Mouse (Mus musculus) limb, embryonic 10.5 days (tissue): ENCODE results near the gene Gm20379. TPM values are rescaled to one million over a fixed set of nuclear protein-coding genes. Genes with fewer than 3 reads are reported as not detected.

Experiments used
- DNase-seq: peaks from one replicate; pipeline ENCODE4 v3.0.0-alpha.2; 2017; ENCODE audit warnings: low spot score
- H3K27ac ChIP-seq: fragments of 300-500 bp; sonication (generic); 2 replicates; pipeline ENCODE4 v1.5.1; 2016; ENCODE audit warnings: mild to moderate bottlenecking
- H3K27me3 ChIP-seq: fragments of 300-500 bp; sonication (generic); 2 replicates; pipeline ENCODE4 v1.6.1; 2016; ENCODE audit warnings: low read depth, mild to moderate bottlenecking; ENCODE audit not compliant: poor library complexity, severe bottlenecking
- H3K36me3 ChIP-seq: fragments of 300-500 bp; sonication (generic); 2 replicates; pipeline ENCODE4 v1.6.1; 2016; ENCODE audit warnings: mild to moderate bottlenecking, moderate library complexity
- H3K4me1 ChIP-seq: fragments of 300-500 bp; sonication (generic); 2 replicates; pipeline ENCODE4 v1.6.1; 2016
- H3K4me3 ChIP-seq: fragments of 300-500 bp; sonication (generic); 2 replicates; pipeline ENCODE4 v1.5.1; 2016; ENCODE audit warnings: mild to moderate bottlenecking, moderate library complexity
- H3K9me3 ChIP-seq: fragments of 300-500 bp; sonication (generic); replicated peaks from 2 replicates; pipeline ENCODE4 v1.6.1; 2016; ENCODE audit warnings: mild to moderate bottlenecking
- WGBS: fragments of 180-500 bp; shearing (Covaris S2); methylation state at CpG from one replicate; pipeline ENCODE4 v1.1.7; 2016; 5-methylcytosine and 5-hydroxymethylcytosine counted together
- polyA plus RNA-seq: library from polyadenylated mRNA; unstranded; fragments of >200 nt; fragmentation: Nextera tagmentation; extraction: Ambion mirVana; gene quantifications from 2 replicates; pipeline ENCODE4 v1.2.1, GENCODE M21; 2016

The Gm20379 gene
- polyA plus RNA-seq = 0.98 and 1.4 TPM in 2 replicates

GRCm38 (mm10) chr13:92305680-92306079, at the start of gene Gm20379:
TSS of gene Gm20379 (plus strand) at chr13:92305980.
- WGBS = 97% methylated on average over 11 of the region's 11 CpGs

GRCm38 (mm10) chr13:92261329-92261728, 44.5 kb upstream of the Gm20379 start:
- Histone ChIP-seq H3K4me3 (no peak overlapping the region), H3K36me3 (peaks cover 36% of the 10 kb centered on the region), H3K4me1 (no peaks in the 10 kb centered on the region), H3K9me3 (no peaks in the 10 kb centered on the region), H3K27ac (no peak overlapping the region), H3K27me3 (no peaks in the 10 kb centered on the region)
- 85% methylated on average over 5 of the region's 5 CpGs for WGBS
- DNase-seq = no peak

More at GRCm38 (mm10) chr13:92305680-92306079, at the start of gene Gm20379:
- no peaks in the 10 kb centered on the region for H3K27me3 ChIP-seq
- H3K4me3 ChIP-seq = no peak within 1 kb of the TSS
- no peak within 1 kb of the TSS for H3K27ac ChIP-seq
- H3K9me3 ChIP-seq = no peaks in the 10 kb centered on the region
- no peak for DNase-seq
- H3K36me3 ChIP-seq = peaks cover 47% of the 10 kb centered on the region
- H3K4me1 ChIP-seq = peaks cover 29% of the 10 kb centered on the region

GRCm38 (mm10) chr13:92263566-92263965, 42.2 kb upstream of the Gm20379 start:
- Histone ChIP-seq H3K27me3 (no peaks in the 10 kb centered on the region), H3K9me3 (no peaks in the 10 kb centered on the region), H3K36me3 (peaks cover 41% of the 10 kb centered on the region), H3K27ac (no peak overlapping the region), H3K4me1 (no peaks in the 10 kb centered on the region), H3K4me3 (no peak overlapping the region)
- no peak for DNase-seq
- 96% methylated on average over 6 of the region's 6 CpGs for WGBS

- WGBS = 83% methylated on average over 3 of the region's 3 CpGs
- Histone ChIP-seq H3K27me3 (no peaks in the 10 kb centered on the region), H3K9me3 (no peaks in the 10 kb centered on the region), H3K4me1 (no peaks in the 10 kb centered on the region), H3K27ac (no peak overlapping the region), H3K4me3 (no peak overlapping the region), H3K36me3 (peaks cover 27% of the 10 kb centered on the region)
- DNase-seq = no peak
These were observed 38.7 kb upstream of the Gm20379 start for GRCm38 (mm10) chr13:92267076-92267475.

- Histone ChIP-seq H3K4me3 (no peak overlapping the region), H3K4me1 (peaks cover 5% of the 10 kb centered on the region; the same call in 1 of the 2 replicates), H3K27ac (no peak overlapping the region), H3K36me3 (peaks cover 18% of the 10 kb centered on the region), H3K27me3 (no peaks in the 10 kb centered on the region), H3K9me3 (no peaks in the 10 kb centered on the region)
- 86% methylated on average over 14 of the region's 14 CpGs for WGBS
- no peak for DNase-seq
These were observed 31.2 kb upstream of the Gm20379 start for GRCm38 (mm10) chr13:92274274-92275198.

- peaks cover 5% of the 10 kb centered on the region; the same call in 1 of the 2 replicates for H3K4me1 ChIP-seq
- DNase-seq = no peak
- no peak overlapping the region for H3K4me3 ChIP-seq
- H3K36me3 ChIP-seq = peaks cover 18% of the 10 kb centered on the region
- no peaks in the 10 kb centered on the region for H3K9me3 ChIP-seq
- 79% methylated on average over 9 of the region's 9 CpGs for WGBS
- H3K27ac ChIP-seq = no peak overlapping the region
- H3K27me3 ChIP-seq = no peaks in the 10 kb centered on the region
These were observed 30.5 kb upstream of the Gm20379 start for GRCm38 (mm10) chr13:92275292-92275691.

- H3K4me1 ChIP-seq = peaks cover 5% of the 10 kb centered on the region; the same call in 1 of the 2 replicates
- no peak for DNase-seq
- no peak overlapping the region for H3K4me3 ChIP-seq
- no peak overlapping the region for H3K27ac ChIP-seq
- H3K27me3 ChIP-seq = no peaks in the 10 kb centered on the region
- H3K36me3 ChIP-seq = peaks cover 25% of the 10 kb centered on the region
- H3K9me3 ChIP-seq = no peaks in the 10 kb centered on the region
- 100% methylated on average over 2 of the region's 2 CpGs for WGBS
These were observed 28.8 kb upstream of the Gm20379 start for GRCm38 (mm10) chr13:92277027-92277426.

- no peaks in the 10 kb centered on the region for H3K27me3 ChIP-seq
- peaks cover 55% of the 10 kb centered on the region for H3K36me3 ChIP-seq
- H3K4me1 ChIP-seq = peaks cover 14% of the 10 kb centered on the region
- peak overlapping the region; percentile 12; the same call in 1 of the 2 replicates for H3K27ac ChIP-seq
- H3K9me3 ChIP-seq = no peaks in the 10 kb centered on the region
- no peak overlapping the region for H3K4me3 ChIP-seq
- DNase-seq = peak; percentile 34
- 45% methylated on average over 4 of the region's 4 CpGs for WGBS
These were observed 14.2 kb upstream of the Gm20379 start for GRCm38 (mm10) chr13:92291605-92292004.

GRCm38 (mm10) chr13:92293883-92294282, 11.9 kb upstream of the Gm20379 start:
- Histone ChIP-seq H3K27me3 (no peaks in the 10 kb centered on the region), H3K27ac (no peak overlapping the region), H3K4me1 (peaks cover 14% of the 10 kb centered on the region), H3K4me3 (no peak overlapping the region), H3K36me3 (peaks cover 65% of the 10 kb centered on the region), H3K9me3 (no peaks in the 10 kb centered on the region)
- DNase-seq = no peak
- 91% methylated on average over 5 of the region's 5 CpGs for WGBS

- DNase-seq = no peak
- peaks cover 45% of the 10 kb centered on the region for H3K36me3 ChIP-seq
- peaks cover 25% of the 10 kb centered on the region for H3K4me1 ChIP-seq
- no peaks in the 10 kb centered on the region for H3K9me3 ChIP-seq
- no peaks in the 10 kb centered on the region for H3K27me3 ChIP-seq
- WGBS = 96% methylated on average over 4 of the region's 4 CpGs
- H3K4me3 ChIP-seq = no peak overlapping the region
- H3K27ac ChIP-seq = no peak overlapping the region
These were observed 9.3 kb upstream of the Gm20379 start for GRCm38 (mm10) chr13:92296490-92296889.

GRCm38 (mm10) chr13:92297021-92297420, 8.8 kb upstream of the Gm20379 start:
- DNase-seq = no peak
- 92% methylated on average over 2 of the region's 2 CpGs for WGBS
- Histone ChIP-seq H3K36me3 (peaks cover 45% of the 10 kb centered on the region), H3K27ac (no peak overlapping the region), H3K27me3 (no peaks in the 10 kb centered on the region), H3K4me1 (peaks cover 25% of the 10 kb centered on the region), H3K9me3 (no peaks in the 10 kb centered on the region), H3K4me3 (no peak overlapping the region)

- Histone ChIP-seq H3K9me3 (no peaks in the 10 kb centered on the region), H3K27ac (no peak overlapping the region), H3K36me3 (peaks cover 40% of the 10 kb centered on the region), H3K4me1 (peaks cover 39% of the 10 kb centered on the region), H3K27me3 (no peaks in the 10 kb centered on the region), H3K4me3 (no peak overlapping the region)
- DNase-seq = no peak
- 62% methylated on average over 1 of the region's 1 CpGs for WGBS
These were observed 6.3 kb upstream of the Gm20379 start for GRCm38 (mm10) chr13:92299522-92299921.

GRCm38 (mm10) chr13:92301754-92302153, 4.0 kb upstream of the Gm20379 start:
- peaks cover 43% of the 10 kb centered on the region for H3K36me3 ChIP-seq
- H3K27me3 ChIP-seq = no peaks in the 10 kb centered on the region
- WGBS = 68% methylated on average over 4 of the region's 4 CpGs
- DNase-seq = no peak
- H3K9me3 ChIP-seq = no peaks in the 10 kb centered on the region
- 0 out of 2 replicates have a peak overlapping the region, but pooled peaks have one; percentile 25 for H3K27ac ChIP-seq
- peaks cover 39% of the 10 kb centered on the region for H3K4me1 ChIP-seq
- no peak overlapping the region for H3K4me3 ChIP-seq
